Mouse (Mus musculus): ENCODE measurements at regions not wholly inside any gene's neighbourhood (a gene's known extent, or its start where the extent isn't known, plus 50 kb on each side); places are given as distances from the start of the nearest gene placed in this dataset.

GRCm38 (mm10) chr12:26906126-26906525, 436.2 kb downstream of the Sox11 start:
- TF ChIP-seq CTCF (IDR thresholded peaks at IDR 0.05; ENCODE audit: insufficient read depth, low read depth, low read length): no peak
- no peak for TF ChIP-seq POLR2A (IDR thresholded peaks at IDR 0.05; ENCODE audit: insufficient read depth, low read depth, low read length)
